Mouse (Mus musculus) liver, adult (tissue): ENCODE measurements around the gene Tuba1c.

Experiments
- GATA4 ChIP-seq: IDR thresholded peaks from 2 replicates; pipeline ENCODE4 v1.6.1; 2014; ENCODE audit warnings: mild to moderate bottlenecking, low read length; ENCODE audit not compliant: insufficient replicate concordance

The Tuba1c gene

GRCm38 (mm10) chr15:98991540-98992050 is 38.1 kb upstream of the Tuba1c start:
- no peak for TF ChIP-seq GATA4

DNA sequence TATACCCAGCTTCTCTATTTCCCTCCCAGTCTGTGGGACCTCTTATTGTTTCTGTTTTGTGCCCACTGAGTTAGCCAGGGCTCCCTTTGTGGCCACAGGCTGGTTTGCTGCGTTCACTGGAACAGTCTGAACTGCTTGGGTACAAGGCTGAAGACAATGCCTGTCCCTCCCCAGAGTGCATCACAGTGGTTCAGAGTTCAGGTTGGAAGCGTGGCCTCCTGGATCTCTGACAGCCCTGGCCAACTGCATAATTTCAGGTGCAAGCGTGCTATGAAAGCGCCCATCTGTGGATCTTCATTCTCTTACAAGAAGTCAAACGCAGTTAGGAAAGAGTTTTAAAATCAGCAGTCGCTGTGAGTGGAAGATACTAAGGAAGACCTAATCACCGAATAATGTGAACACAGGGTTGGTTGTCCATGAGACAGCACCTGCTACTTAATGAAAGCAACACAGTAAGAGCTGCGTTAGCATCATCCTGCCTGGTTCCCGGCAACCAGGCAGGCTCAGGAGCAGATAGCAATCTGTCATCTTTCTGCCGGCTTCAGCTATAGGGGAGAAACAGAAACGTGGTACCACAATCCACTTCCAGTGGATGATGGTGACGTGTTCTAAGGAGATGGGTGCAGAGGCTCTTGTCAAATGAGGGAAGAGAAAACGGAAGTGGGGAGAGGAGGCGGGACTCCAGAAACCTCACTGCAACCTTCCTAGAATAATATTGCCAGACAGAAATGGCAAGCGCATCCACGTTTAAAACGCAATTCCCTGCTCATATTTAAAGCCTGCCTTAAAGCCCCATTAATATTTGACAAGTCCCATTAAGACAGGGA is 37.4 kb upstream of the Tuba1c start:
- no peak for TF ChIP-seq GATA4

DNA sequence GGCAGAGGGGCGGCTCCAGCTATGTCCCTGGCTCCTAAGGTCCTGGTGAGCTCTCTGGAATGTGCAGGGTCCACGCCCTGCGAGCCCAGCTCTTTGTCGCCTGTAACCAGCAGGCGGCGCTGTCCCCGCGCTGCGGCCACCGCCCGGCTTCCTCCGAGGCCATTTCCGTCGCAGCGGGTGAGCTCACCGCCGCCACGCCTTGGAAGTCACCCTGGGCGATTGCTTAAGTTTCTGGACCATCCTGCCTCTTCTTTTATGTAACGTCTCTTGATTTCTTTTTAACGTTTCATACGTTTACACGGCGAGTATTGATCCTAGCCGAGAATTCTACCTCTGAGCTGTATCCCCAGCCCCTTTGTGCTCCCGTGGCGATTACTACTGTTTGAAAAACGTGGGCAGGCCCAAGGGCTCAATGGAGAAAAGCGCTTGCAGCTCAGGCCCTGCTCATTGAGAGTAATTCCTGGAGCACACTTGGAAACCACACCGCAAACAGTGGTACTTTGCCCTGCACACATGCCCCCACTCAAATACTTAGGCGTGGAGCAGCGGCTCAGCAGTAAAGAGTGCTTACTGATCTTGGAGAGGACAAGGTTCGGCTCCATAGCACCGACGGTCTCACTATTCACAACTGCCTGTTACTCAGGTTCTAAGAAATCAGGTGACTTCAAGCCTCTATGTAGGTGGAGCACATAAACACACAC is 36.4 kb upstream of the Tuba1c start:
- TF ChIP-seq GATA4, result peak; percentile 47; the same call in 1 of the 2 replicates

DNA sequence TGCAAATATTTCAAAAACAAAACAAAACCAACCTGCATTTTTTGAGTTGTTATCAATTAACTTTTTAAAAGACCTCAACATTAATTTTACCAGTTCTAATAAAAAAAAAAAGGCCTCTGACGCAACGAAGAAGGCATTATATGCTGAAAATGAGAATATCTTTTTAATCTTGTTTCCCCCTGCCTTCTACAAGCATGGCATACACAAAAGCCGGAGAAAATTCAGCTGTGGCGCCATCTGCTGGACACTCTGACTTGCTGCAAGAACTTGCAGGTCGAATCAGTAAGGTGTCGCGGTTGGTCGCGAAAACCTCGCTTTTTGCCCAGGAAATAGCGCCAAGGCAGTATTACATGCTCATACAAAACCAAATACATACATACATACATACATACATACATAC is 35.8 kb upstream of the Tuba1c start:
- TF ChIP-seq GATA4, result no peak

GRCm38 (mm10) chr15:98994957-98995520 is 34.7 kb upstream of the Tuba1c start:
- TF ChIP-seq GATA4, result no peak

DNA sequence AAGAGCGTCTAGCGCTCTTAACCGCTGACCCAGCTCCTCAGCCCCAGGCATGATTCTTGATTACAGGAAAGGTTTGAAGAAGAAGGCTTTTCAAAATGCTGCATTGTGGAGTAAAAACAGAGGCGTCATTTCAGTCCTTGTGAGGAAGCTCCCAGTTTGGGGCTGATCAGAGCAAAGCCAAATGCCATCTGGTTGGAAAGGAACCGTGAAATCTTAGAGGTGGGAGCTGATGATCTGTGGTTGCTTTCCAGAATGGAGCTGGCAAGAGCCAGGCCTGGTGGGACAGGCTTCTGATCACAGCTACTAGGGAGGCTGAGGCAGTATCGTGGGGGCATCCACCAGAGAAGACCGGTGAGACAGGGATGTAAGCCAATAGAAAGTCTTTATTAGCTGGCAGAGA is 32.9 kb upstream of the Tuba1c start:
- no peak for TF ChIP-seq GATA4

GRCm38 (mm10) chr15:98997938-98998774 is 31.5 kb upstream of the Tuba1c start:
- TF ChIP-seq GATA4, result no peak

GRCm38 (mm10) chr15:98998775-98999157 is 30.9 kb upstream of the Tuba1c start:
- no peak for TF ChIP-seq GATA4

- no peak for TF ChIP-seq GATA4
These were observed 29.0 kb upstream of the Tuba1c start for GRCm38 (mm10) chr15:99000535-99001283.

DNA sequence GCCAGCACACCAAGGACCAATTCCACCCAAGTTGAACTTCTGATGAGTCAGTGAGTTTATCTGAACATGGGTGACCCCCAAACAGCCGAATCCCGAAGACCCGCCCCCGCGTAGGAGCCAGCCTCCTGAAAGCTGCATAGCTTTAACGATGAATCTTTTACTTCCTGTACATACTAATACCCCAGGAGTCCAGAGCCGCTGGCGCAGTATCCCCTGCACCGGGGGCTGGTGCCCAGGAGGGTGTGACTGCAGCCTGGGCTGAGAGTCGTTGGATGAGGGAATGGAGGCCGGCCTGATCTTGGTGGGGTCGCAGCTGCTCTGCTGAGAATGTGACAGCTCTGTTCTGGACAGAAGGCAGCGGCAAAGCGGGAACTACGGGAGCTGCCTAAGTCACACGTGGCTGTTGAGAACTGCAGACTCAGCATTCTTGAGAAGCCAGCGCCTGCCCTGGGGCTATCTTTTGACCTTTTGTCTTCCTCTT is 28.2 kb upstream of the Tuba1c start:
- TF ChIP-seq GATA4, result no peak

DNA sequence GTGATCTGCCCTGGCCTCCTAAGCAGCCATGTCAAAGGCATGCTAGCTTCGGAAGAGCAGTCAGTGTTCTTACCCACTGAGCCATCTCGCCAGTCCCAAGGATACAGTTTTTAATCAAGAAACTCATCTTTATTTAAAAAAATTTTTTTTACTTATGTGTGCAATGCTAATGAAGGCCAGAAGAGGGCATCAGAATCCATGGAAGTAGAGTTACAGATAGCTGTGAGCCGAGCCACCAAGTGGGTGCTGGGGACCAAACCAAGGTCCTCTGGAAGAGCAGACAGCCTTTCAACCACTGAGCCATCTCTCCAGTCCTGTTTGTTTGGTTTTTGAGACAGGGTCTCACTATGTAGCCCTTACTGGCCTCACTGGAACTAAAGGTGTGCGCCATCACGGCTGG is 26.1 kb upstream of the Tuba1c start:
- no peak for TF ChIP-seq GATA4

DNA sequence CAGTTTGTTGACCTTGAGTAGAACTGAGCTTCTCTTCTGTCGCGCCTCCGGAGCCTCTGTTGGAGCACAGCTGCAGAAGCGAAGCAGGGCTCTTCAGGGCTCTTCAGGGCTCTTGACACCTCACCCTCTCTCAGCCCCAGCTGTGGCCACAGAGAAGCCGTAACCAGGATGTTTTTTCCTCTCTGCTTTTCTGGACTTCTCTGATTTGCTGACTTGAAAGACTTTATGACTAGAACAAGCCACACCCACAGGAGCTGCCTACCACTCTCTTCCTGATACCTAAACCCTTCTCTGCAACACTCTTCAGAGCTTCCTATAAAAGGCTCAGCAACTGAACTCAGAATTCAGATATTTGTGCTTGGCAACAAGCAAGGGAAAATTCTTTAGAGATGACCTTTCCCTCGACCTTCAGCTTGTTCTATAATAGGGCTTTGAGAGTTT is 20.9 kb upstream of the Tuba1c start:
- no peak for TF ChIP-seq GATA4

DNA sequence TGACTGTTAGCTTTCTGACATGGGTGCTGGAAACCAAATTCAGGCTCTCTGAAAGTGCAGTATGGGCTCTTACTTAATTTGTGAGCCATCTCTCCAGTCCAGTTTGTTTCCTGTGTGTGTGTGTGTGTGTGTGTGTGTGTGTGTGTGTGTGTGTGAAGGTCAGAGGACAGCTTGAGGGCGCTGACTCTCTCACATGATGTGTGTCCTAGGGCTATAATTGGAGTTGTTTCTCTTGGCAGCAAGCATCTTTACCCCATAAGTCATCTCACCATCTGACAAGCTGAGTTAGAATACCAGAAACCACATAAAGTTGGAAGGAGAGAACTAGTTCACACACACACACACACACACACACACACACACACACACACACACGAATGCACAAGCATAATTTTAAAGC is 18.8 kb upstream of the Tuba1c start:
- no peak for TF ChIP-seq GATA4

DNA sequence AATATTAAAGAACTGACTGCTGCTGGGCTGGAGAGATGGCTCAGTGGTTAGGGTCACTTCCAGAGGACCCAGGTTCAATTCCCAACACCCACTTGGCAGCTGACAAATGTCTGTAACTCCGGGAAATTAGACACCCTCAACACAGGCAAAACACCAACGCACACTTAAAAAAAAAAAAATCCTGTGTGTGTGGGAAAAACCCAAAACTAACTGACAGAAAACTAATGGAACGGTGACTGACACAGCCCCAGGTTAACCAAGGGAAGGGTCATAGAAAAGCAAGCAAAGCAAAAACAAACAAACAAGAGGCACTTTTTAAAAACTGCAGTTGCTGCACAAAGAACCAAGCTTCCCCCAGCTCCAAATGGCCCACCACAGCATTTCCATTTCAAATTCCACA is 17.7 kb upstream of the Tuba1c start:
- TF ChIP-seq GATA4, result no peak
